Mouse (Mus musculus): ENCODE measurements around the gene Spag5. TPM values are rescaled to one million over a fixed set of nuclear protein-coding genes. Genes with fewer than 3 reads are reported as not detected.
A peak's percentile ranks its signal among the peaks of the same experiment; 100 is the strongest.

Spag5 gene
- polyA plus RNA-seq, 1 experiment from 2014 or later, result 41.8 TPM

DNA sequence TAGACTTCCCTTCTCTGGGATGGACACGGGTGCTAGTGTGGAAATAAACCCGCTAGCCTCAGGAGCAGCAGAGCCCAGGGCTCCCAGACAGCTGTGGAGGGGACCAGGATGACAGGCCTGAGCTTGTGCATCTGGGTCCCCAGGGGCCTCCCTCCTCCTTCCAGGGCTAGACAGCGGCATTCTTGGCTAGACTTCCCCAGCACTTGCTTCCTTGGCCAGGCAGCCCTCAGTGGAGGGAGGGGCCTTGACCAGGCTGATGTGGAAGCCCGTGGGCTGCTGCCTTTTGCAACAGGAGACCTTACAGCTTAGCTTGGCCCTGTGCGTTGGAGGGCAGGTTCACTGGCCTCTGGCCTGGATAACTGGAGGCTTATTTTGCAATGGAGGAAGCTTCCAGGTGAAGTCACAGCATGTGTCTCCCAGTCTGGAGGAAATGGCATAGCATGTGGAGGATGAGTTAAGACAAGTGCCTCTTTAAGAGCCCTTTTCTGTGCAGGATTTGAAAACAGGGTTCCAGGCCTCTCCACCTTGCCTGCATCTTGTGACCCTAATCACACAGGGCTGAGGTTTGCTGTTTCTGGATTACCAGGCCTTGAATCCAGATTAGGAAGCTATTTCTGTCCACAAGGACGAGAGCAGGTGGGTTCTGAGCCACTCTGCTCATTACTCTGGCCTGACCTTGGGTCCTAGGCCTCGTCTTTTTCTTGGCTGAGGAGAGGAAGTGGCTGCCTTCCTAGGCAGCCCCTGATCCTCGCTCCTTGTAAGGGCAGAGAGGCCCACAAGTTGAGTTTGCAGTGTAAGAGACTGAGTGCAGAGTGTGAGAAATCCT is 43.8 kb downstream of the Spag5 start:
- Histone ChIP-seq H3K27ac (peak overlapping the region; percentile 14), H3K9ac (peak overlapping the region; percentile 50), H3K4me2 (peak overlapping the region; percentile 72), H3K4me3 (peak overlapping the region; percentile 87; the same call in 1 of the 2 replicates), H3K4me1 (peaks cover 41% of the 10 kb centered on the region), H3K27me3 (no peaks in the 10 kb centered on the region), H3K36me3 (ENCODE audit: poor library complexity, severe bottlenecking) (peaks cover 41% of the 10 kb centered on the region), H3K9me3 (replicated peaks) (no peaks in the 10 kb centered on the region)
- no peak for ATAC-seq
- 63% methylated on average over 8 of the region's 8 CpGs for WGBS

DNA sequence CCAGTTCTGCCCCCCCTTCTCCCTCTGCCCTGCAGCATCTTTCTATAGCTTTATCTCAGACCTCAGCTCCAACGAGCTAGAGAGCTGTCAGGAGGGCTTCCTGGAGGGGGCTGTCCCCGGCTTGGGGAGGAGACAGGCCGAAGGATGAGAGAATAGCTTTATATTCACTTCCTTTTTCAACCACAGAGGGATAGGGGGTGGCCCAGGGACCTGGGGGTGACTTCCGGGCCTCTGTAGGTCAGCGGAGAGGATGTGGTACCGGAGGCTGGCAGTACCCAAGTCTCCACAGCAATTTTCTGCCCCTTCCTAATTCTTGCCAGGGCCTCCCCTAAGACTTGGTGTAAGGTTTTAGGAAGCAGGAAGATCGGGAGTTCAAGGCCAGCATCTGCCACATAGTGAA is 44.5 kb downstream of the Spag5 start:
- no peak for ATAC-seq
- no peaks in the 10 kb centered on the region for H3K9me3 ChIP-seq (replicated peaks)
- H3K4me2 ChIP-seq, result no peak overlapping the region
- no peak overlapping the region for H3K4me3 ChIP-seq
- peaks cover 41% of the 10 kb centered on the region for H3K4me1 ChIP-seq
- H3K27ac ChIP-seq, result no peak overlapping the region
- H3K27me3 ChIP-seq, result no peaks in the 10 kb centered on the region
- 77% methylated on average over 7 of the region's 7 CpGs for WGBS
- no peak overlapping the region; the same call in 1 of the 2 replicates for H3K9ac ChIP-seq
- peaks cover 34% of the 10 kb centered on the region for H3K36me3 ChIP-seq (ENCODE audit: poor library complexity, severe bottlenecking)

DNA sequence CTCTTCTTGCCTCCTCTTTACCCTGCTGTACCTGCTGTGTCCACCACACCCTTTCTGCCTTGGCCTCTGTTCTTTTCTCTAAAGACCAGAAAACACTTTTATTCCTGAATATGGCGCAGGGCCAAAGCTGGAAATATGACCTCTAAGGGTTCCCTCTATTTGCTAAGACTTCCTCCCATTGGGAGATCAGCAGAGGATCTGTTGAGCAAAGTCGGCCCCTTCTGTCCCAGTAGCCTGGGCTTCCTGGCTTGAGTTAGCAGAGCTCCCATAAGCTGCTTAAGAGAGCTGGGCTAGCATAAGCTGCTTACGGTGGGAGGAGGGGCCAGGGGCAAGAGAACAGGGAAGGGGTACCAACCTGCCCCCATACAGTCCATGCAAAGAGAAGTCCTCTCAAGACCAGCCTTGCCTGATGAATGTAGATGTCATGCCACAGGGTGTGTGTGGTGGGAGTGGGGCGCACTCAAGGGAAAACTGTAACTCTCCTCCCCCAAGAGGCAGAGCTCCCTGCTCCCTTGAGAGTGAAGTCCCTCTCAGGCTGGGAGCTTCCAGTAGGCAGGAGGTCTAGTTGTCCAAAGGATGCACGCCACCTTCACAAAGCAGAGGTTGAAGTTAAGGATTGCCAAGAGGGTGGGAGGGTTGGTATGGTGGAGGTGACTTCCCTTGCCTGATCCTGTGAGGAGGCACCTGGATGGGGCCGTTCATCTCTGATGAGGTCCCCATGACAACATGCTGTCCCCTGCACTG is 45.2 kb downstream of the Spag5 start:
- Histone ChIP-seq H3K4me2 (no peak overlapping the region), H3K36me3 (ENCODE audit: poor library complexity, severe bottlenecking) (peaks cover 27% of the 10 kb centered on the region)
- WGBS, result 73% methylated on average over 6 of the region's 6 CpGs

DNA sequence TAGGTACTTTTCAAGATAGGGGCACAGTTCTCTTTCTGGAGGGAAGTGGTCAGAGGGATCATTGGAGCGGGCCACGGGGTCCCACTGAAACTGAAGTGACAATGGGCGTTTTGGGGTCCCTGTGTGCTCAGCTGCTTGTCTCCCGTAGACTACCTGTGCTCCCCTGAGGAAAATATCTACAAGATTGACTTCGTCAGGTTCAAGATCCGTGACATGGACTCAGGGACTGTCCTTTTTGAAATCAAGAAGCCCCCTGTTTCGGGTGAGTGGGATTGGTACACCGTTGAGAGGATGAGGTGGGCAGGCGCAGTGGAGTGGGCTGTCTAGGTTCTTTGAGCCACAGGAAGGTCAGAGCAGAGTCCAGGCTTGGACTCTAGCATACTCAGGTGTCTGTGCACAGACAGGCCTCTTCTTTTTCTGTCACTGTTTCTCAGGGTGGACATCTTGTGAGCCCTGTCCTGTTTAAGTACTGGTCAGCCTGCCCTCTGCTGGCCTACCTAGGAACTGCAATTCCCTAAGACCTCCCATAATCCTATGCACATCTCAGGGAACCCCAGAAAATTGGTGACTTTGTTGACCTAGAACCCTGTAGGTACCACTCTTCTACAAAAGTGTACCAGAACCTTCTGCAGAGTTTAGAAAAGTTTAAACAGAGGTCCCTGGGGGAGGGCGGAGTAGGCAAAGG is 45.9 kb downstream of the Spag5 start:
- Histone ChIP-seq H3K27ac (no peak overlapping the region), H3K27me3 (no peaks in the 10 kb centered on the region), H3K4me1 (peaks cover 41% of the 10 kb centered on the region), H3K36me3 (ENCODE audit: poor library complexity, severe bottlenecking) (peaks cover 23% of the 10 kb centered on the region), H3K9me3 (replicated peaks) (no peaks in the 10 kb centered on the region), H3K4me2 (no peak overlapping the region), H3K9ac (no peak overlapping the region), H3K4me3 (no peak overlapping the region)
- 89% methylated on average over 10 of the region's 10 CpGs for WGBS
- ATAC-seq, result no peak

More for the DNA sequence above, 45.2 kb downstream of the Spag5 start:
- no peak for ATAC-seq
- no peaks in the 10 kb centered on the region for H3K9me3 ChIP-seq (replicated peaks)
- no peak overlapping the region for H3K27ac ChIP-seq
- H3K9ac ChIP-seq, result peak overlapping the region; percentile 14; the same call in 1 of the 2 replicates
- H3K27me3 ChIP-seq, result no peaks in the 10 kb centered on the region
- H3K4me1 ChIP-seq, result peaks cover 41% of the 10 kb centered on the region
- H3K4me3 ChIP-seq, result no peak overlapping the region

DNA sequence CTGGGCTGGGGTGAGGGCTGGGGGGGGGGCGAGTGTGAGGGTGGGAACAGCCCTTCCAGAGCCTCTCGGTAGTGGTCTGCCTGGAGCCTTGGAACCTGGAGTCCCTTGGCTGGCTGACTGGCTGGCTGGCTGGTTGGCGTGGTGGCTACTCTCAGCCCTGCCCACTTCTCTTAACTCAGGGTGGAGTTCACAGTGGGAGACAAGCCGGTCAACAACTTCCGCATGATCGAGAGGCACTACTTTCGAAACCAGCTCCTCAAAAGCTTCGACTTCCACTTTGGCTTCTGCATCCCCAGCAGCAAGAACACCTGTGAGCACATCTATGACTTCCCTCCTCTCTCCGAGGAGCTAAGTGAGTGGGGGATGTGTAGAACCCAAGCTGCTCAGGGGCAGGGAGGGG is 46.6 kb downstream of the Spag5 start:
- Histone ChIP-seq H3K27ac (no peak overlapping the region), H3K4me2 (no peak overlapping the region), H3K4me1 (peaks cover 38% of the 10 kb centered on the region), H3K4me3 (no peak overlapping the region), H3K9me3 (replicated peaks) (no peaks in the 10 kb centered on the region), H3K36me3 (ENCODE audit: poor library complexity, severe bottlenecking) (peaks cover 23% of the 10 kb centered on the region), H3K27me3 (no peaks in the 10 kb centered on the region), H3K9ac (no peak overlapping the region)
- ATAC-seq, result no peak
- 86% methylated on average over 9 of the region's 9 CpGs for WGBS

DNA sequence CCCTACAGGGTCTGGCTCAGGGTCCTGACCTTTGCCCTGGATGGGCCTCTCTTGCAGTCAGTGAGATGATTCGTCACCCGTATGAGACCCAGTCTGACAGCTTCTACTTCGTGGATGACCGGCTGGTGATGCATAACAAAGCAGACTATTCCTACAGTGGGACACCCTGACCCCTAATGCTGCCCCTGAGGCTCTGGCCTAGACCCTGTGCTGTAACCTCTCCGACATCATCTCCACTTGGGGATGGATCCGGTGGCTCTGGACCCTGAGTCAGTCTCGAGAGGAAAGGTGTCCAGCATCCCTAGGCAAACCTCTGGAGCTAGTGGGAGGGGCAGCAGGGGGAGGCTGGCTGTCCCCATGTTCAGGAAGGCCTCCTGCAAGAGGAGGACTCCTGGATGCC is 47.1 kb downstream of the Spag5 start:
- no peak overlapping the region for H3K9ac ChIP-seq

DNA sequence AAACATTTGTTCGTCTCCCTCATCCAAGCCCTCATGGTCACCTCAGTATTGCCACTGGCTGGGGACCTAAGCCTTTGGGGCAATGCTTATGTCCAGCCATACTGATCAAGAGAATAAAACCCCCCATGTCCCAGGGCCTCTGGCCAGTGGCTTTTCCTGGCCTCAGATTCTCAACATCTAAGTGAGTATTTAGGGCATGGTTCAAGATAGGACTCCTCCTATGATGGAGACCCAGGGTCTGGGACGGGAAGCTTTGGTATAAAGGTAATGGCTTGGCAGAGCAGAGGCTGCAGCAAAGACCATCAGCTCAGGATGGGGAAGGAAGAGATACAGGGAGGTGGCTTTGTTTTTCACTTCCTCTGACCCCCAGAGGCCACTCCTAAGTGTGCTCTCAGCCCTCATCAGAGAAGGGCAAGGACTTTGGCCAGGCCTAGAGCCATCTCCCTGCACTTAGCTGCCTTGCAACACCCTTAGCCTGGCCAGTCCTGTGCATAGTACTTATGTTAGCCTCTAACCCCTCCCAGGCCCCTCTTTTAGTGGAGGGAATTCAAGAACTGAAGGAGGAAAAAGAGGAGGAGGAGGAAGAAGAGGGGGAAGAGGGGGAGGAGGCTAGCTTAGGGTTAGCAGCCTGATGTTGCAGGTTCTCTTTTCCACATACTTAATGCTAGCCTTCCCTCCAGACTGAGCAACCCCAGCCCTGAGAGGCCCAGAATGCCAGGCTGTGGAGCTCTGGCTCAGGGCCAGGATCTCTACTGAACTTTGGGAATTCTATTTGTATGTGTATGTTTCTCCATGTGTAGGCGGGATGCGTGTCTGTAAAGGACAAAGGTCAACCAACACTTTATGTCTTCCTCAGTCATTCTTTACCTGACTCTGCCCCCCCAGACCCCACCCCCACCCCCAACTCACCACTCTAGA is 48.4 kb downstream of the Spag5 start:
- 90% methylated on average over 4 of the region's 4 CpGs for WGBS
- Histone ChIP-seq H3K27me3 (no peaks in the 10 kb centered on the region), H3K4me1 (peaks cover 25% of the 10 kb centered on the region), H3K4me3 (no peak overlapping the region), H3K27ac (no peak overlapping the region), H3K36me3 (ENCODE audit: poor library complexity, severe bottlenecking) (peaks cover 23% of the 10 kb centered on the region), H3K9me3 (replicated peaks) (no peaks in the 10 kb centered on the region), H3K4me2 (no peak overlapping the region), H3K9ac (no peak overlapping the region)
- no peak for ATAC-seq

More for the DNA sequence above, 47.1 kb downstream of the Spag5 start:
- WGBS, result 87% methylated on average over 7 of the region's 7 CpGs
- Histone ChIP-seq H3K4me2 (no peak overlapping the region), H3K4me3 (no peak overlapping the region), H3K27me3 (no peaks in the 10 kb centered on the region), H3K36me3 (ENCODE audit: poor library complexity, severe bottlenecking) (peaks cover 23% of the 10 kb centered on the region), H3K27ac (no peak overlapping the region), H3K9me3 (replicated peaks) (no peaks in the 10 kb centered on the region), H3K4me1 (peaks cover 34% of the 10 kb centered on the region)
- no peak for ATAC-seq

DNA sequence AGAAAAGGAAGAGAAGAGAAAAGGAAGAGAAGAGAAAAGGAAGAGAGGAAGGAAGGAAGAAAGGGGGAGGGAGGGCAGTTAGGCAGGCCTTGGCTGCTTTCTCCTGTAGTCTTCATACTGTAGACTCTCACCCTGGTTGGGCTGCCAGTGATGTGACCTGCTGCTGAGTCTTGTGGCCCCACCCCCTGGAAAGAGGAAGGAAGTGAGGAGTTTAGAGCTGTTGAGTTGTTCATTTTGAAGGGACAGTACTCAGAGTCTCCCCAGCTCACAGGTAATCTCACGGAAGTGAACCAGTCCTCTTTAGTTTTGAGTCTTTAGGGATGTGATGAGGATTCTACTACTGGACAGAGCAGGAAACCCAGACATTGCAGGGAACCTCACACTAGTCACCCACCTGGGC is 51.8 kb downstream of the Spag5 start:
- Histone ChIP-seq H3K4me2 (no peak overlapping the region), H3K9me3 (replicated peaks) (no peaks in the 10 kb centered on the region), H3K9ac (no peak overlapping the region), H3K36me3 (ENCODE audit: poor library complexity, severe bottlenecking) (peaks cover 15% of the 10 kb centered on the region), H3K4me1 (no peaks in the 10 kb centered on the region), H3K27me3 (no peaks in the 10 kb centered on the region), H3K4me3 (no peak overlapping the region), H3K27ac (no peak overlapping the region)
- ATAC-seq, result no peak
- 85% methylated on average over 1 of the region's 1 CpGs for WGBS

DNA sequence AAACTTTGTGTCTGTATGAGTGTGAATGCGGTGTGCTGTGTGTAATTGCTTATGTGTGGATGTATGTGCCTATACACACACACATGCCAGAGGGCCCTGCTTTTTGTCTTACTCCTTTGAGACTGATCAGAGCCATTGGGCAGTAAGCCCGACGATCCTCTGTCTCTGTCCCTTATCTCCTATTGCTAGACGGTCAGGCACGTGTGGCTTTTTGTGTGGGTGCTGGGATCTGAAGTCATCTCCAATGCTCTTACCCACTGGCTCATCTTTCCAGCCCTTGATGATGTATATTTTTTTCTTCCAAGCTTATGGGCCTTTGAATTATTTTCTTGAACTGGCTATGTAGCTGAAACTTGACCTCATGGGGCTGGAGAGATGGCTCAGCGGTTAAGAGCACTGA is 53.6 kb downstream of the Spag5 start:
- WGBS, result 88% methylated on average over 6 of the region's 6 CpGs
- Histone ChIP-seq H3K9me3 (replicated peaks) (no peaks in the 10 kb centered on the region), H3K4me2 (no peak overlapping the region), H3K36me3 (ENCODE audit: poor library complexity, severe bottlenecking) (no peaks in the 10 kb centered on the region), H3K4me3 (no peak overlapping the region), H3K4me1 (0 out of 2 replicates have a peak, but pooled peaks cover 2% of the 10 kb centered on the region), H3K27ac (no peak overlapping the region), H3K9ac (no peak overlapping the region), H3K27me3 (no peaks in the 10 kb centered on the region)
- ATAC-seq, result no peak

DNA sequence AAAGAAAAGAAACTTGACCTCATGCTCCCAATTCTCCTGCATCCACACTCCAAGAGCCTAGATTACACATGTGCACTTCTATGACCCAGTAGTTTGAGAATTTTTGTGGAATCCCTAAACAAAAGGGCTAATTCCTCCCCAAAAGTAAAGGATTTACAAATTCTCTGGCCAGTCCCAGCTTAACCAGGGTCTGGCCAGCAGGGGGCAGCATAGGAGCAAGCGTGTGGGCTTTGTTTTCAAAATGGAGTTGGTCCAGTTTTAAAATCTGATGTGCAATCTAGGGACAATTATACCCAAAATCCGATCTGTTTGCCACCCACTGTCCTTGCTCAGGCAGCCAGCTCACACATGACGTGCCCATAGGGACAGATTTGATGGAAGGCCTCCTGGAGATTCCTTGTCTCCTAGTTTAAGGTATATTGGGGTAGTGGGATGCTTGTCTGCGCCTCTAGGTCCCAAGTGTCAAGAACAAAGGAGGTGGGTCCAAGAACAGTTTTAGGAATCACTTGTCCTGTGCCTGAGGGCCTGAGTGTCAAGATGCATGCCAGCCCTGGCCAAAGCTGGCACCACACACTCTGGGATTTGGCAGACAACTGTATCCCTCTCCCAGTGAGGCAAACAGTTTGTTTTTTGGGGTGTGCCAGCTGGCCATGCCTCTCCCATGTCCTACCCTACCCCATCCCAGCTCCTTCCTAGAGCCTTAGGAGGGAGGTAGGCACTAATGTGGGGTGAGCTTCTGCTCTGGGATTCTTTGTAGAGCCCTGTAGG is 54.3 kb downstream of the Spag5 start:
- Histone ChIP-seq H3K4me2 (no peak overlapping the region), H3K4me3 (no peak overlapping the region), H3K36me3 (ENCODE audit: poor library complexity, severe bottlenecking) (no peaks in the 10 kb centered on the region), H3K4me1 (0 out of 2 replicates have a peak, but pooled peaks cover 4% of the 10 kb centered on the region), H3K9me3 (replicated peaks) (no peaks in the 10 kb centered on the region), H3K27ac (no peak overlapping the region), H3K27me3 (no peaks in the 10 kb centered on the region), H3K9ac (no peak overlapping the region)
- WGBS, result 32% methylated on average over 4 of the region's 4 CpGs
- ATAC-seq, result no peak

Data from forebrain, embryonic 13.5 days (tissue).